Mouse (Mus musculus) heart, embryonic 13.5 days (tissue): ENCODE measurements around the gene Chchd10. TPM values are rescaled to one million over a fixed set of nuclear protein-coding genes. Genes with fewer than 3 reads are reported as not detected.

ENCODE experiments used
- ATAC-seq: fragments of 200-750 bp; cut with Nextera tagmentation; 2 replicates; pipeline ENCODE4 v1.8.0; 2017; ENCODE audit warnings: moderate TSS enrichment; ENCODE audit not compliant: insufficient number of reproducible peaks, low FRiP score, low TSS enrichment; ENCODE audit errors: extremely low read depth
- H3K27ac ChIP-seq: fragments of 300-500 bp; sonication (generic); replicated peaks from 2 replicates; pipeline ENCODE4 v1.5.1; 2015; ENCODE audit warnings: moderate library complexity, mild to moderate bottlenecking, inconsistent platforms
- H3K27me3 ChIP-seq: fragments of 300-500 bp; sonication (generic); replicated peaks from 2 replicates; pipeline ENCODE4 v1.6.1; 2015; ENCODE audit warnings: mild to moderate bottlenecking, inconsistent platforms
- H3K36me3 ChIP-seq: fragments of 300-500 bp; sonication (generic); 2 replicates; pipeline ENCODE4 v1.6.1; 2015; ENCODE audit warnings: mild to moderate bottlenecking, inconsistent platforms
- H3K4me1 ChIP-seq: fragments of 300-500 bp; sonication (generic); 2 replicates; pipeline ENCODE4 v1.6.1; 2015; ENCODE audit warnings: inconsistent platforms
- H3K4me2 ChIP-seq: fragments of 300-500 bp; sonication (generic); 2 replicates; pipeline ENCODE4 v1.6.1; 2015; ENCODE audit warnings: inconsistent platforms, mild to moderate bottlenecking, moderate library complexity
- H3K4me3 ChIP-seq: fragments of 300-500 bp; sonication (generic); 2 replicates; pipeline ENCODE4 v1.5.1; 2015; ENCODE audit warnings: moderate library complexity, mild to moderate bottlenecking, inconsistent platforms
- H3K9ac ChIP-seq: fragments of 300-500 bp; sonication (generic); 2 replicates; pipeline ENCODE4 v1.6.1; 2015; ENCODE audit warnings: inconsistent platforms, mild to moderate bottlenecking, moderate library complexity
- H3K9me3 ChIP-seq: fragments of 300-500 bp; sonication (generic); 2 replicates; pipeline ENCODE4 v1.6.1; 2016; ENCODE audit warnings: inconsistent platforms
- WGBS: fragments of 180-500 bp; shearing (Covaris S2); methylation state at CpG from one replicate; pipeline ENCODE4 v1.1.7; 2015; ENCODE audit warnings: mixed read lengths; 5-methylcytosine and 5-hydroxymethylcytosine counted together
- polyA plus RNA-seq: library from polyadenylated mRNA; unstranded; fragments of >200 nt; fragmentation: Nextera tagmentation; extraction: Ambion mirVana; gene quantifications from 2 replicates; pipeline ENCODE4 v1.2.1, GENCODE M21; 2015

Gene Chchd10
- polyA plus RNA-seq, 1 experiment from 2014 or later = 463 TPM

GRCm38 (mm10) chr10:75941042-75941824 is 8.3 kb downstream of the Chchd10 start:
- Histone ChIP-seq H3K9me3 (no peaks in the 10 kb centered on the region), H3K27me3 (peaks cover 11% of the 10 kb centered on the region), H3K4me3 (no peak overlapping the region), H3K4me2 (no peak overlapping the region), H3K4me1 (peaks cover 37% of the 10 kb centered on the region), H3K27ac (no peak overlapping the region), H3K9ac (no peak overlapping the region), H3K36me3 (peaks cover 4% of the 10 kb centered on the region; the same call in 1 of the 2 replicates)
- WGBS = 65% methylated on average over 9 of the region's 9 CpGs
- no peak for ATAC-seq

GRCm38 (mm10) chr10:75942736-75943477 is 10.0 kb downstream of the Chchd10 start, which contains the start of gene Vpreb3:
TSS of gene Vpreb3 (plus strand) at chr10:75943057.
- no peak within 1 kb of the TSS for H3K9ac ChIP-seq
- H3K4me1 ChIP-seq = peaks cover 21% of the 10 kb centered on the region
- H3K9me3 ChIP-seq = no peaks in the 10 kb centered on the region
- no peaks in the 10 kb centered on the region for H3K27me3 ChIP-seq
- H3K4me3 ChIP-seq = no peak within 1 kb of the TSS
- WGBS = 71% methylated on average over 15 of the region's 15 CpGs
- H3K27ac ChIP-seq = no peak within 1 kb of the TSS
- no peak within 1 kb of the TSS for H3K4me2 ChIP-seq
- ATAC-seq = no peak
- peaks cover 4% of the 10 kb centered on the region; the same call in 1 of the 2 replicates for H3K36me3 ChIP-seq

GRCm38 (mm10) chr10:75944066-75944772 is 11.3 kb downstream of the Chchd10 start:
- H3K4me1 ChIP-seq = peaks cover 16% of the 10 kb centered on the region
- peaks cover 11% of the 10 kb centered on the region for H3K27me3 ChIP-seq
- H3K36me3 ChIP-seq = no peaks in the 10 kb centered on the region; the same call in 1 of the 2 replicates
- H3K4me3 ChIP-seq = no peak overlapping the region
- H3K9me3 ChIP-seq = no peaks in the 10 kb centered on the region
- ATAC-seq = no peak
- WGBS = 33% methylated on average over 11 of the region's 11 CpGs
- H3K9ac ChIP-seq = no peak overlapping the region
- H3K27ac ChIP-seq = no peak overlapping the region
- no peak overlapping the region for H3K4me2 ChIP-seq

- ATAC-seq = no peak
- 87% methylated on average over 7 of the region's 7 CpGs for WGBS
- no peak overlapping the region for H3K27ac ChIP-seq
- no peaks in the 10 kb centered on the region for H3K36me3 ChIP-seq
- no peak overlapping the region for H3K4me3 ChIP-seq
- no peaks in the 10 kb centered on the region for H3K9me3 ChIP-seq
- H3K27me3 ChIP-seq = peaks cover 21% of the 10 kb centered on the region
- peaks cover 15% of the 10 kb centered on the region for H3K4me1 ChIP-seq
- H3K9ac ChIP-seq = no peak overlapping the region
- H3K4me2 ChIP-seq = no peak overlapping the region
These were observed 12.3 kb downstream of the Chchd10 start for GRCm38 (mm10) chr10:75945213-75945612.

- 76% methylated on average over 7 of the region's 7 CpGs for WGBS
- Histone ChIP-seq H3K27me3 (peaks cover 28% of the 10 kb centered on the region), H3K4me1 (peaks cover 15% of the 10 kb centered on the region), H3K36me3 (no peaks in the 10 kb centered on the region), H3K9ac (no peak overlapping the region), H3K4me2 (no peak overlapping the region), H3K27ac (no peak overlapping the region), H3K9me3 (no peaks in the 10 kb centered on the region), H3K4me3 (no peak overlapping the region)
- ATAC-seq = no peak
These were observed 13.0 kb downstream of the Chchd10 start for GRCm38 (mm10) chr10:75945896-75946295.

GRCm38 (mm10) chr10:75948079-75948478 is 15.1 kb downstream of the Chchd10 start:
- no peak overlapping the region for H3K4me3 ChIP-seq
- WGBS = 76% methylated on average over 5 of the region's 5 CpGs
- no peak for ATAC-seq

GRCm38 (mm10) chr10:75949053-75950045 is 16.4 kb downstream of the Chchd10 start:
- 81% methylated on average over 22 of the region's 22 CpGs for WGBS
- peaks cover 51% of the 10 kb centered on the region for H3K27me3 ChIP-seq

More at GRCm38 (mm10) chr10:75948079-75948478, 15.1 kb downstream of the Chchd10 start:
- Histone ChIP-seq H3K27ac (no peak overlapping the region), H3K36me3 (no peaks in the 10 kb centered on the region), H3K27me3 (peaks cover 39% of the 10 kb centered on the region), H3K9ac (no peak overlapping the region), H3K4me1 (peaks cover 20% of the 10 kb centered on the region), H3K4me2 (no peak overlapping the region), H3K9me3 (no peaks in the 10 kb centered on the region)

GRCm38 (mm10) chr10:75950791-75951210 is 17.9 kb downstream of the Chchd10 start:
- Histone ChIP-seq H3K9ac (peak overlapping the region; percentile 83), H3K4me2 (peak overlapping the region; percentile 95), H3K36me3 (no peaks in the 10 kb centered on the region), H3K4me3 (peak overlapping the region; percentile 58), H3K27me3 (peaks cover 56% of the 10 kb centered on the region), H3K4me1 (peaks cover 19% of the 10 kb centered on the region), H3K27ac (no peak overlapping the region), H3K9me3 (no peaks in the 10 kb centered on the region)
- under 1% methylated on average over 23 of the region's 23 CpGs for WGBS
- ATAC-seq = peak; percentile 39

More at GRCm38 (mm10) chr10:75949053-75950045, 16.4 kb downstream of the Chchd10 start:
- Histone ChIP-seq H3K9ac (no peak overlapping the region), H3K4me3 (no peak overlapping the region), H3K27ac (no peak overlapping the region), H3K4me1 (peaks cover 21% of the 10 kb centered on the region), H3K4me2 (no peak overlapping the region), H3K9me3 (no peaks in the 10 kb centered on the region), H3K36me3 (no peaks in the 10 kb centered on the region)
- ATAC-seq = no peak

- no peaks in the 10 kb centered on the region for H3K36me3 ChIP-seq
- H3K4me2 ChIP-seq = peak overlapping the region; percentile 95
- peak overlapping the region; percentile 83 for H3K9ac ChIP-seq
- ATAC-seq = no peak
- H3K27me3 ChIP-seq = peaks cover 56% of the 10 kb centered on the region
- peak overlapping the region; percentile 58 for H3K4me3 ChIP-seq
- peaks cover 19% of the 10 kb centered on the region for H3K4me1 ChIP-seq
- no peak overlapping the region for H3K27ac ChIP-seq
- no peaks in the 10 kb centered on the region for H3K9me3 ChIP-seq
- 4% methylated on average over 13 of the region's 13 CpGs for WGBS
These were observed 18.6 kb downstream of the Chchd10 start for GRCm38 (mm10) chr10:75951424-75952050.

- H3K9me3 ChIP-seq = no peaks in the 10 kb centered on the region
- H3K4me1 ChIP-seq = peaks cover 19% of the 10 kb centered on the region
- H3K4me3 ChIP-seq = peak within 1 kb of the TSS; percentile 40
- no peak for ATAC-seq
- H3K4me2 ChIP-seq = peak within 1 kb of the TSS; percentile 66
- no peaks in the 10 kb centered on the region for H3K36me3 ChIP-seq
- no peak within 1 kb of the TSS for H3K27ac ChIP-seq
- 17% methylated on average over 20 of the region's 20 CpGs for WGBS
- H3K9ac ChIP-seq = peak within 1 kb of the TSS; percentile 42; the same call in 1 of the 2 replicates
- peaks cover 43% of the 10 kb centered on the region for H3K27me3 ChIP-seq
These were observed 21.5 kb downstream of the Chchd10 start, which contains the start of gene Gm5134 for GRCm38 (mm10) chr10:75954381-75954811. TSS of gene Gm5134 (plus strand) at chr10:75954514.
